In genomic region chr14:84955300-84955699, GRCm38 (mm10) we compare ENCODE assay signal across 28 mouse cellular contexts.
"Had no signal": no experiment of that assay in that cellular context is flagged by ENCODE, and none has a peak within 500 bp of the region (broad histone marks: within the 10 kb centered on the region; RNA-seq: fewer than 3 reads in every experiment).

No protein-coding gene starts in this region.

- H3K9ac ChIP-seq: limb, embryonic 12.5 days; limb, embryonic 13.5 days; limb, embryonic 15.5 days; liver, embryonic 12.5 days; liver, embryonic 13.5 days; liver, embryonic 14.5 days; liver, embryonic 15.5 days; liver, postnatal 0 days; lung, embryonic 14.5 days; lung, embryonic 15.5 days; midbrain, embryonic 12.5 days; midbrain, embryonic 13.5 days; midbrain, embryonic 15.5 days; neural tube, embryonic 12.5 days had no signal

- H3K9me3 ChIP-seq: limb, embryonic 10.5 days; limb, embryonic 12.5 days; limb, embryonic 13.5 days; limb, embryonic 15.5 days; liver, embryonic 12.5 days; liver, embryonic 13.5 days; liver, embryonic 15.5 days; lung, embryonic 15.5 days; megakaryocyte, embryonic 14.5 days; midbrain, embryonic 10.5 days; midbrain, embryonic 12.5 days; midbrain, embryonic 13.5 days; midbrain, embryonic 15.5 days; neural tube, embryonic 12.5 days had no signal

- H3K27ac ChIP-seq: limb, embryonic 10.5 days; limb, embryonic 12.5 days; limb, embryonic 13.5 days; limb, embryonic 15.5 days; liver, embryonic 12.5 days; liver, embryonic 13.5 days; liver, embryonic 14.5 days; liver, embryonic 15.5 days; lung, embryonic 15.5 days; macrophage; midbrain, embryonic 10.5 days; midbrain, embryonic 12.5 days; midbrain, embryonic 13.5 days; midbrain, embryonic 15.5 days; neural tube, embryonic 12.5 days had no signal

- H3K4me1 ChIP-seq: limb, embryonic 10.5 days; limb, embryonic 12.5 days; limb, embryonic 13.5 days; limb, embryonic 15.5 days; liver, embryonic 12.5 days; liver, embryonic 13.5 days; liver, embryonic 15.5 days; lung, embryonic 15.5 days; megakaryocyte, embryonic 14.5 days; midbrain, embryonic 10.5 days; midbrain, embryonic 12.5 days; midbrain, embryonic 13.5 days; midbrain, embryonic 15.5 days; neural tube, embryonic 12.5 days had no signal

- DNase-seq: left cerebral cortex, postnatal 4 days; liver; liver, embryonic 13.5 days; liver, postnatal 0 days; lung, adult 18-20 months; lung, adult 2 months; lung, embryonic 14.5 days; lung, postnatal 10 days; lung, postnatal 14 days; lung, postnatal 36 days; lung, postnatal 4 days; midbrain, embryonic 14.5 days had no signal

- H3K4me3 ChIP-seq: limb, embryonic 10.5 days; limb, embryonic 12.5 days; limb, embryonic 13.5 days; limb, embryonic 15.5 days; liver, embryonic 12.5 days; liver, embryonic 13.5 days; liver, embryonic 15.5 days; lung, embryonic 15.5 days; megakaryocyte, embryonic 14.5 days; midbrain, embryonic 10.5 days; midbrain, embryonic 12.5 days; midbrain, embryonic 13.5 days; midbrain, embryonic 15.5 days; myocyte; neural tube, embryonic 12.5 days had no signal

- H3K27me3 ChIP-seq: limb, embryonic 12.5 days; limb, embryonic 13.5 days; limb, embryonic 15.5 days; liver, embryonic 12.5 days; liver, embryonic 13.5 days; liver, embryonic 15.5 days; lung, embryonic 15.5 days; megakaryocyte, embryonic 14.5 days; midbrain, embryonic 12.5 days; midbrain, embryonic 13.5 days; midbrain, embryonic 15.5 days; neural tube, embryonic 12.5 days had no signal

- H3K36me3 ChIP-seq: limb, embryonic 10.5 days; limb, embryonic 12.5 days; limb, embryonic 13.5 days; limb, embryonic 15.5 days; liver, embryonic 12.5 days; liver, embryonic 13.5 days; liver, embryonic 15.5 days; lung, embryonic 15.5 days; midbrain, embryonic 10.5 days; midbrain, embryonic 12.5 days; midbrain, embryonic 13.5 days; midbrain, embryonic 15.5 days; neural tube, embryonic 12.5 days had no signal
